Mouse (Mus musculus) lung, adult 18-20 months (tissue): ENCODE data around the gene Zmat3.

Experiments used
- DNase-seq, 2 experiments: peaks; one replicate each; pipeline ENCODE4 v3.0.0; 2022; ENCODE audit warnings: mixed read lengths in 2 of 2

Zmat3 gene

GRCm38 (mm10) chr3:32365546-32366245, at the start of gene Zmat3:
TSS of gene Zmat3 (minus strand) at chr3:32366014.
- peak; percentile 88 to 89 for DNase-seq

- no peak for DNase-seq
Measured at GRCm38 (mm10) chr3:32414381-32414780, 48.6 kb upstream of the Zmat3 start.

- peak; percentile 29 to 58 for DNase-seq
Measured at GRCm38 (mm10) chr3:32412502-32413044, 46.8 kb upstream of the Zmat3 start.

- peak; percentile 70 to 85 for DNase-seq
Measured at GRCm38 (mm10) chr3:32408811-32409273, 43.0 kb upstream of the Zmat3 start.

- DNase-seq, result no peak
Measured at GRCm38 (mm10) chr3:32406804-32407203, 41.0 kb upstream of the Zmat3 start.

- no peak for DNase-seq
Measured at GRCm38 (mm10) chr3:32405699-32406098, 39.9 kb upstream of the Zmat3 start.

- DNase-seq, result no peak
Measured at GRCm38 (mm10) chr3:32402990-32403885, 37.4 kb upstream of the Zmat3 start.

- no peak for DNase-seq
Measured at GRCm38 (mm10) chr3:32401591-32401990, 35.8 kb upstream of the Zmat3 start.

- peak; percentile 23 to 43 for DNase-seq
Measured at GRCm38 (mm10) chr3:32399931-32400330, 34.1 kb upstream of the Zmat3 start.

GRCm38 (mm10) chr3:32399381-32399780, 33.6 kb upstream of the Zmat3 start:
- no peak for DNase-seq

- DNase-seq, result no peak
Measured at GRCm38 (mm10) chr3:32398623-32399022, 32.8 kb upstream of the Zmat3 start.

- no peak for DNase-seq
Measured at GRCm38 (mm10) chr3:32398175-32398538, 32.3 kb upstream of the Zmat3 start.

- peak; percentile 47 to 50 for DNase-seq
Measured at GRCm38 (mm10) chr3:32397461-32398174, 31.8 kb upstream of the Zmat3 start, which contains the start of gene Pik3ca. TSS of gene Pik3ca (plus strand) at chr3:32397671.

GRCm38 (mm10) chr3:32396794-32397460, 31.1 kb upstream of the Zmat3 start:
- peak; percentile 99 for DNase-seq

- peak; percentile 36 to 38 for DNase-seq
Measured at GRCm38 (mm10) chr3:32395771-32396551, 30.1 kb upstream of the Zmat3 start.

GRCm38 (mm10) chr3:32393986-32394385, 28.2 kb upstream of the Zmat3 start:
- no peak for DNase-seq

GRCm38 (mm10) chr3:32392841-32393240, 27.0 kb upstream of the Zmat3 start:
- DNase-seq, result no peak

GRCm38 (mm10) chr3:32381556-32381955, 15.7 kb upstream of the Zmat3 start:
- DNase-seq, result no peak

- DNase-seq, result no peak
Measured at GRCm38 (mm10) chr3:32379891-32380290, 14.1 kb upstream of the Zmat3 start.

- no peak for DNase-seq
Measured at GRCm38 (mm10) chr3:32373236-32373635, 7.4 kb upstream of the Zmat3 start.

GRCm38 (mm10) chr3:32372470-32372869, 6.7 kb upstream of the Zmat3 start:
- no peak for DNase-seq
